Mouse (Mus musculus) liver, embryonic 14.5 days (tissue): ENCODE results near the gene Mrpl14.

Source experiments
- CTCF ChIP-seq: IDR thresholded peaks from 2 replicates; pipeline ENCODE4 v1.5.1; 2016; ENCODE audit warnings: antibody characterized with exemption, low read depth, control low read depth
- EP300 ChIP-seq: IDR thresholded peaks from 2 replicates; pipeline ENCODE4 v1.6.1; 2016; ENCODE audit warnings: antibody characterized with exemption, low read depth

- TF ChIP-seq EP300, result no peak
- TF ChIP-seq CTCF, result no peak
Observed at GRCm38 (mm10) chr17:45667986-45668385, 18.1 kb upstream of the Mrpl14 start.
